Mouse (Mus musculus): ENCODE data around the gene Ccdc107. TPM values are rescaled to one million over a fixed set of nuclear protein-coding genes. Genes with fewer than 3 reads are reported as not detected.

The Ccdc107 gene
- polyA plus RNA-seq, 1 experiment: not detected

DNA sequence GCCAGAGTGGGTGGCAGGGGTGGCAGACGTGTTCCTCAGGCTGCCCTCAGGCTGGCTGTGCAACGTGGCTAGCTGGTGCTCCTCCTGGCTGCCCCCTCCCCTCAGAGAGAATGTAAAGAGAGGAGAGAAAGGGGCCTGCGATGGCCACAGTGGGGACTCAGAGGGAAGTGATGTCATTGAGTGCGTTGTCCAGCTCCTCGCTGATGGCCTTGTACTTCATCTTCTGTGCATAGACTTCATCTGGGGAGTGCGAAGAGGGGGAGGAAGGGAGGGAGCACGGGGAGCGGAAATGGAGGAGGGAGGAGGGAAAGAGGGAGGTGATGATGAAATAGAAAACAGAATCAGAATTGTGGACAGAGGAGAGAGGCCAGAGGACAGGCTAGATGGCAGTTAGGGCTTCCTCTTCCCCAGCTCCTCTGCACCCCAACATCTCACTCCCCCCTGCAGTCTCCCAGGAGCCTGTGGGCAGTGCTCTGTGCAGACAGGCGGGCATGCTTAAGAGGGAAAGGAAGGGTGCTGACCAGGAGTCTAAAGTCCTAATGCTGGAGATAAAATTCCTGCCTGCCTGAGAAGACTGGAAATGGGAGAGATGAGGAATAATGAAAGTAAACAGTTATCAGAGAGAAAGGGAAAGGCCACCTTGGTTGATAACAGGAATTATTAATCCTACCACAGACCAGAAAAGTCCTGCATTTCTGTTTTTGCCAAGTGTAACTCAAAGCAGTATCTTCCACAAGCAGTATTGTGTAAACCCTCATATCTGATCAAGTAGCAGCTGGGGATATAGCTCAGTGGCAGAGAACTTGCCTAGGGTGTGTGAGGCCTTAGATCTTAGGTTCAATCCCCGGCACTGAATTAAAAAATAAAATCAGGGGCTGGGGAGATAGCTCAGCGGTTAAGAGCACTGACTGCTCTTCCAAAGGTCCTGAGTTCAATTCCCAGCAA is 23.3 kb downstream of the Ccdc107 start:
- WGBS: 79% methylated on average over 11 of the region's 11 CpGs
- Histone ChIP-seq H3K27ac (ENCODE audit: insufficient read depth, low read depth, low read length) (no peak overlapping the region), H3K4me1 (ENCODE audit: control insufficient read depth, insufficient read depth, low read length) (peaks cover 10% of the 10 kb centered on the region), H3K4me3 (ENCODE audit: insufficient read depth, low read depth, low read length) (no peak overlapping the region)
- TF ChIP-seq CTCF (IDR thresholded peaks at IDR 0.05; ENCODE audit: insufficient read depth, low read depth, low read length): no peak
- no peak for TF ChIP-seq POLR2A (IDR thresholded peaks at IDR 0.05; ENCODE audit: insufficient read depth, low read depth, low read length)

DNA sequence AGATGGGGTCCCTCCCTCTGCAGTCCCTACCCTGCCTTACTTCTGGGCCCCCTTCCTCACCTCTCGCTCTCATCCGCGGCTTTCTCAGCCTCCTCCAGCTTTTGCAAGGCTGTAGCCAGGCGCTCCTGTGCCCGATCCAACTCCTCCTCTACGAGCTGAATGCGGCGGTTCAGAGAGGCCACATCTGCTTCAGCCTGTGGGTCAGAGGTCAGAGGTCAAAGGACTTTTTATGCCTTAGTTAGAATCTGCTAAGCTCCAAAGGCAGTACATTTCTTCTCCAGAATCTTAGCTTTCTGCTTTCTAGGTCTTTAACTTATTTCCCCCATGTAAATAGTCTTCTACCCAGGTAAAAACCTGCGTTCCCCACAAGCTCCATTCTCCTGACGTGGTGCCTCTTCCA is 26.9 kb downstream of the Ccdc107 start:
- TF ChIP-seq CTCF (IDR thresholded peaks at IDR 0.05; ENCODE audit: insufficient read depth, low read depth, low read length): no peak
- TF ChIP-seq POLR2A (IDR thresholded peaks at IDR 0.05; ENCODE audit: insufficient read depth, low read depth, low read length): no peak
- H3K4me1 ChIP-seq (ENCODE audit: control insufficient read depth, insufficient read depth, low read length): peaks cover 38% of the 10 kb centered on the region
- H3K27ac ChIP-seq (ENCODE audit: insufficient read depth, low read depth, low read length): no peak overlapping the region
- H3K4me3 ChIP-seq (ENCODE audit: insufficient read depth, low read depth, low read length): no peak overlapping the region
- WGBS: 31% methylated on average over 10 of the region's 10 CpGs

DNA sequence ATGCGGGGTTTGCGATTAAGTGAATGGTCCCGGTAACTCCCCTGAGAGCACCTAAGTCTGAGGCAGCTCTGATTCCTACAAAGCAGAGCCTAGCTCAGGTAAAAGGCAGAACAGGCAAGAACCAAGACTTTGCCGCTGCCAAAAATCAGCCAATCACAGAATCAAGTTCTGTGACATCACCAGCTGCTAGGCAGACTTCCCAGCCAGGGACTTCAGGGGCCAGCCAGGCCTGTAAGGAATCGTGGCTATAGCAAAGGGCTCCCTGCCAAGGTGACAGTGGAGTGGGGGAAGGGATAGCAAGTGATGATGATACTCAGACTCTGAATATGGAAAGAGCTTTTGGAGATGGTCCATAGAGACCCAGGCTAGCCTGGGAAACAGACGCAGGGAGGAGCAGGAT is 27.3 kb downstream of the Ccdc107 start:
- H3K4me1 ChIP-seq (ENCODE audit: control insufficient read depth, insufficient read depth, low read length): peaks cover 38% of the 10 kb centered on the region
- no peak overlapping the region for H3K4me3 ChIP-seq (ENCODE audit: insufficient read depth, low read depth, low read length)
- H3K27ac ChIP-seq (ENCODE audit: insufficient read depth, low read depth, low read length): no peak overlapping the region
- TF ChIP-seq POLR2A (IDR thresholded peaks at IDR 0.05; ENCODE audit: insufficient read depth, low read depth, low read length) (no peak), CTCF (IDR thresholded peaks at IDR 0.05; ENCODE audit: insufficient read depth, low read depth, low read length) (no peak)
- 23% methylated on average over 6 of the region's 6 CpGs for WGBS

DNA sequence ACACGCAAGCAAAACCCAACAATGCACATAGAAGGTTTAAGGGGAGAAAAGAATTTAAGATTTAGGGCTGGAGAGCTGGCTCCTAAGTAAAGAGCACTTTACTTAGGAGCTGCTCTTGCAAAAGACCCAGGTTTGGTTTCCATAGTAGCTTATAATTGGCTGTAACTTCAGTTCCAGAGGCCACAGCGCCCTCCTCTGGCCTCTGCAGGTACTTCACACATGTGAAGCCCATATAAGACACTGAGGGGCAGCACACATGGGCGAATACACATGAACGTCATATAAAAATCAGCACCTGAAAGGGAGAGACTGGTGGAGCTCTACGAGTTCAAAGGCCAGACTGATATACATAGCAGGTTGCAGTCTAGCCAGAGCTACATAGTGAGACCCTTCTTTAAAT is 35.2 kb downstream of the Ccdc107 start:
- TF ChIP-seq POLR2A (IDR thresholded peaks at IDR 0.05; ENCODE audit: insufficient read depth, low read depth, low read length) (no peak), CTCF (IDR thresholded peaks at IDR 0.05; ENCODE audit: insufficient read depth, low read depth, low read length) (no peak)
- Histone ChIP-seq H3K27ac (ENCODE audit: insufficient read depth, low read depth, low read length) (no peak overlapping the region), H3K4me1 (ENCODE audit: control insufficient read depth, insufficient read depth, low read length) (peaks cover 11% of the 10 kb centered on the region), H3K4me3 (ENCODE audit: insufficient read depth, low read depth, low read length) (no peak overlapping the region)
- WGBS: 71% methylated on average over 5 of the region's 5 CpGs

DNA sequence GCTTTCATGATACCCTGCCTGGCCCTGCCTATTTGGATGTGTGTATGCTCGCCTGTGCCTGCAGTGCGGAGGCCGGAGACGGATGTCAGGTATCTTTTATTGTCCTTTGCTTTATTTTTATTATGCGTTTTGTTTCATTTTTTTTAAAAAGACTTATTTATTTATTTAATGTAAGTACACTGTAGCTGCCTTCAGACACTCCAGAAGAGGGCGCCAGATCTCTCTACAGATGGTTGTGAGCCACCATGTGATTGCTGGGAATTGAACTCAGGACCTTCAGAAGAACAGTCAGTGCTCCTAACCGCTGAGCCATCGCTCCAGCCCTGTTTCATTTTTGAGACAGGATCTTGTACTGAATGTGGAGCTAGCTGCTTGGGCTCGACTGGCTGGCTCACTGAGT is 35.8 kb downstream of the Ccdc107 start:
- WGBS: 82% methylated on average over 9 of the region's 9 CpGs
- H3K27ac ChIP-seq (ENCODE audit: insufficient read depth, low read depth, low read length): no peak overlapping the region
- TF ChIP-seq CTCF (IDR thresholded peaks at IDR 0.05; ENCODE audit: insufficient read depth, low read depth, low read length) (no peak), POLR2A (IDR thresholded peaks at IDR 0.05; ENCODE audit: insufficient read depth, low read depth, low read length) (no peak)
- H3K4me1 ChIP-seq (ENCODE audit: control insufficient read depth, insufficient read depth, low read length): peaks cover 5% of the 10 kb centered on the region
- no peak overlapping the region for H3K4me3 ChIP-seq (ENCODE audit: insufficient read depth, low read depth, low read length)

DNA sequence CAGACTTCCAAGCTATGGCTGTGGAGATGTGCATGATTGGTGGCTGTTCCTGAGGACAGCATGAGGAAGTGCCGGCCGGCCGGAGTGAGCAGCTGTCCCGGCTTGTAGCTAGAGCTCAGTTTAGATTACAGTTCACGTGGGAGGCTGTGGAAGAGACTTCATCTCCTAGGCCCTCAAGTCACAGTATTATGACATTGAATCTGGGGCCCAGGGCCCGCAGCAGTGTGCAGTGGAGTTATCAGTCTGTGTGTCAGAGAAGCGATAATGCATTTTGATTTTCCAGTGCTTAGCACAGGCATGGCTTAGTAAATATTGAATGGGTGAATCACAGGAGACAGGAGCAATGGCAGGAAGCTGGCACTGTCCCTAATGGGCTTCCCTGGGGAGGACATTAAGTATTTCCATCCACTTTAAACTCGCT is 37.4 kb downstream of the Ccdc107 start:
- WGBS: 81% methylated on average over 8 of the region's 8 CpGs
- no peaks in the 10 kb centered on the region for H3K4me1 ChIP-seq (ENCODE audit: control insufficient read depth, insufficient read depth, low read length)
- no peak overlapping the region for H3K4me3 ChIP-seq (ENCODE audit: insufficient read depth, low read depth, low read length)
- no peak overlapping the region for H3K27ac ChIP-seq (ENCODE audit: insufficient read depth, low read depth, low read length)
- TF ChIP-seq CTCF (IDR thresholded peaks at IDR 0.05; ENCODE audit: insufficient read depth, low read depth, low read length) (no peak), POLR2A (IDR thresholded peaks at IDR 0.05; ENCODE audit: insufficient read depth, low read depth, low read length) (no peak)

DNA sequence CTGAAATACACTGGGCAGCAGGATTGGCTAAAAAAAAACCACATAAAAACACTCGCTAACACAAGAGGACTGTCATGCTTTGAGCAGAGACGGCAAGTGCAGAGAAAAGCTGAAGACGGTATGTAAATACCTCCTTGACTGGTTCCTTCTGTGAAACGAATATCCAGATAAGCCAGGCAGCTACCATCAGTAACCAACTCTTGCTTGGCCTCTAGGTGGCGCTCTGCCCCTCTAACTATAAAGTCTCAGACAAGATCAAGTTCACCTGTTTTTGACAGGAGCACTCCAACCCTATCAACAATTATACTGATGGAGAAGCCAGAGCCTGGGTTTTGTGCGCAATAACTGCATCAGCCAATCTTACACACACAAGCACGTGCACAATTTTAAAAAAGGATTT is 37.9 kb downstream of the Ccdc107 start:
- H3K27ac ChIP-seq (ENCODE audit: insufficient read depth, low read depth, low read length): no peak overlapping the region
- no peak overlapping the region for H3K4me3 ChIP-seq (ENCODE audit: insufficient read depth, low read depth, low read length)
- no peak for TF ChIP-seq POLR2A (IDR thresholded peaks at IDR 0.05; ENCODE audit: insufficient read depth, low read depth, low read length)
- TF ChIP-seq CTCF (IDR thresholded peaks at IDR 0.05; ENCODE audit: insufficient read depth, low read depth, low read length): no peak
- no peaks in the 10 kb centered on the region for H3K4me1 ChIP-seq (ENCODE audit: control insufficient read depth, insufficient read depth, low read length)
- WGBS: 20% methylated on average over 7 of the region's 7 CpGs

DNA sequence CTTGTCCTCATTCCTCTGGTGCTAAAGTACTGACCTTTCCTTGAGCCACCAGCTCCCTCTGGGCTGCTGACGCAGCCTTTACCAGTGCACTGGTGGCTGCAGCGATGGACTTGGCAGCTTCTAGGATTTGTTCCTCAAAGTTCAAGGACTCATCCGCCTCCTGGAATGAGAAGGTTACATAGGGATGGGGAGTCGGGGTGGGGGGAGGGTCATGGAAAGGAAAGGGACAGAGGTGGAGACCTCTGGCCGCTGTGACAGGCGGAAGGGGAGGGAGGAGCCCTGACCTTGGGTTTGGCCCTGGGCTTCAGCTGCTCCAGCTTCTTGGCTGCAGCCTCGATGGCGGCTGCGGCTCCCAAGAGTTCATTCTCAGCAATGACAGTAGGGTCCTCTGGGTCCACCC is 40.6 kb downstream of the Ccdc107 start:
- TF ChIP-seq POLR2A (IDR thresholded peaks at IDR 0.05; ENCODE audit: insufficient read depth, low read depth, low read length) (no peak), CTCF (IDR thresholded peaks at IDR 0.05; ENCODE audit: insufficient read depth, low read depth, low read length) (no peak)
- no peaks in the 10 kb centered on the region for H3K4me1 ChIP-seq (ENCODE audit: control insufficient read depth, insufficient read depth, low read length)

DNA sequence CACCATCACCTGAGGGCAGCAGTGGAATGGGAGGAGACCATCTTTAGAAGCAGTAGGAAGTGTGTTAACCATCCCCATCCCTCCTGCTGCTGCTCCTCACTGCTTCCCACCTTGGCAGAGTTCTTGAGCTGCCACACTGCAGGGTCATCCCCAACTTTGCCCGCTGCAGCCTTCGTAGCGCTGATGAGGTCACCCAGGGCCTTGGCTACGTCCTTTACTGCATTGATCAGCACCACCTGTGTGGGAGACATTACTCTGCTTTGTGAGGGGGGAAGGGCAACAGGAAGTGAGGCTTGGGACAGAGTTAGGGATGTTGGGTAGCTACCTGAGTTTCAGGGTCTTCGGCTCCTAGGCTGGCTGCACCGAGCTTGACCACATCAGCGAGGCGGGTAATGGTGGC is 42.9 kb downstream of the Ccdc107 start:
- Histone ChIP-seq H3K4me1 (ENCODE audit: control insufficient read depth, insufficient read depth, low read length) (no peaks in the 10 kb centered on the region), H3K27ac (ENCODE audit: insufficient read depth, low read depth, low read length) (no peak overlapping the region), H3K4me3 (ENCODE audit: insufficient read depth, low read depth, low read length) (no peak overlapping the region)
- 97% methylated on average over 8 of the region's 8 CpGs for WGBS
- TF ChIP-seq POLR2A (IDR thresholded peaks at IDR 0.05; ENCODE audit: insufficient read depth, low read depth, low read length) (no peak), CTCF (IDR thresholded peaks at IDR 0.05; ENCODE audit: insufficient read depth, low read depth, low read length) (no peak)

More for the DNA sequence above, 40.6 kb downstream of the Ccdc107 start:
- Histone ChIP-seq H3K4me3 (ENCODE audit: insufficient read depth, low read depth, low read length) (no peak overlapping the region), H3K27ac (ENCODE audit: insufficient read depth, low read depth, low read length) (no peak overlapping the region)
- 85% methylated on average over 9 of the region's 9 CpGs for WGBS

Measured in olfactory bulb, adult 2 months (tissue).